Mouse (Mus musculus): ENCODE results near the gene Oaz3.

Oaz3 gene

GRCm38 (mm10) chr3:94457055-94457454, 13.3 kb upstream of the Oaz3 start:
- peak; percentile 21 for DNase-seq (ENCODE audit: low read depth, low spot score)

- DNase-seq (ENCODE audit: low read depth, low spot score) = peak; percentile 97
These were observed 12.8 kb upstream of the Oaz3 start for GRCm38 (mm10) chr3:94456529-94457000.

GRCm38 (mm10) chr3:94449377-94449776, 5.7 kb upstream of the Oaz3 start:
- no peak for DNase-seq (ENCODE audit: low read depth, low spot score)

GRCm38 (mm10) chr3:94442951-94443596, 641 bp downstream of the Oaz3 start, which contains the start of gene Mrpl9:
Gene Mrpl9, plus strand, starts transcription at chr3:94443318.
- peak; percentile 93 for DNase-seq (ENCODE audit: low read depth, low spot score)

GRCm38 (mm10) chr3:94441182-94441581, 2.5 kb downstream of the Oaz3 start:
- DNase-seq (ENCODE audit: low read depth, low spot score) = peak; percentile 78

- no peak for DNase-seq (ENCODE audit: low read depth, low spot score)
These were observed 7.3 kb downstream of the Oaz3 start for GRCm38 (mm10) chr3:94436420-94436819.

- DNase-seq (ENCODE audit: low read depth, low spot score) = no peak
These were observed 9.4 kb downstream of the Oaz3 start for GRCm38 (mm10) chr3:94434305-94434704.

GRCm38 (mm10) chr3:94430980-94431379, 12.7 kb downstream of the Oaz3 start:
- no peak for DNase-seq (ENCODE audit: low read depth, low spot score)

- DNase-seq (ENCODE audit: low read depth, low spot score) = peak; percentile 96
These were observed 30.6 kb downstream of the Oaz3 start, which contains the start of gene Tdrkh for GRCm38 (mm10) chr3:94413031-94413679. Gene Tdrkh, plus strand, starts transcription at chr3:94413273.

- no peak for DNase-seq (ENCODE audit: low read depth, low spot score)
These were observed 31.2 kb downstream of the Oaz3 start for GRCm38 (mm10) chr3:94412530-94412929.

GRCm38 (mm10) chr3:94405561-94405960, 38.2 kb downstream of the Oaz3 start:
- no peak for DNase-seq (ENCODE audit: low read depth, low spot score)

- DNase-seq (ENCODE audit: low read depth, low spot score) = peak; percentile 69
These were observed 39.2 kb downstream of the Oaz3 start for GRCm38 (mm10) chr3:94404366-94405054.

- DNase-seq (ENCODE audit: low read depth, low spot score) = no peak
These were observed 41.3 kb downstream of the Oaz3 start for GRCm38 (mm10) chr3:94402451-94402850.

- no peak for DNase-seq (ENCODE audit: low read depth, low spot score)
These were observed 43.9 kb downstream of the Oaz3 start for GRCm38 (mm10) chr3:94399663-94400310.

- no peak for DNase-seq (ENCODE audit: low read depth, low spot score)
These were observed 44.7 kb downstream of the Oaz3 start for GRCm38 (mm10) chr3:94398943-94399481.

- DNase-seq (ENCODE audit: low read depth, low spot score) = no peak
These were observed 45.5 kb downstream of the Oaz3 start, which contains the start of gene Lingo4 for GRCm38 (mm10) chr3:94398217-94398616. Gene Lingo4, plus strand, starts transcription at chr3:94398517.

GRCm38 (mm10) chr3:94396851-94397250, 46.9 kb downstream of the Oaz3 start:
- DNase-seq (ENCODE audit: low read depth, low spot score) = no peak

- DNase-seq (ENCODE audit: low read depth, low spot score) = no peak
These were observed 47.4 kb downstream of the Oaz3 start for GRCm38 (mm10) chr3:94396336-94396735.

- DNase-seq (ENCODE audit: low read depth, low spot score) = no peak
These were observed 50.7 kb downstream of the Oaz3 start for GRCm38 (mm10) chr3:94393049-94393448.

GRCm38 (mm10) chr3:94392128-94392527, 51.6 kb downstream of the Oaz3 start:
- no peak for DNase-seq (ENCODE audit: low read depth, low spot score)

GRCm38 (mm10) chr3:94391001-94391400, 52.7 kb downstream of the Oaz3 start:
- DNase-seq (ENCODE audit: low read depth, low spot score) = no peak

GRCm38 (mm10) chr3:94389420-94389819, 54.3 kb downstream of the Oaz3 start:
- no peak for DNase-seq (ENCODE audit: low read depth, low spot score)

Data from 3T3-L1 (cell line).